Mouse (Mus musculus): ENCODE data around the gene Ift43. TPM values are rescaled to one million over a fixed set of nuclear protein-coding genes. Genes with fewer than 3 reads are reported as not detected.
A peak's percentile ranks its signal among the peaks of the same experiment; 100 is the strongest.

Ift43 gene
- polyA plus RNA-seq, 1 experiment from 2014 or later: 80.2 TPM

DNA sequence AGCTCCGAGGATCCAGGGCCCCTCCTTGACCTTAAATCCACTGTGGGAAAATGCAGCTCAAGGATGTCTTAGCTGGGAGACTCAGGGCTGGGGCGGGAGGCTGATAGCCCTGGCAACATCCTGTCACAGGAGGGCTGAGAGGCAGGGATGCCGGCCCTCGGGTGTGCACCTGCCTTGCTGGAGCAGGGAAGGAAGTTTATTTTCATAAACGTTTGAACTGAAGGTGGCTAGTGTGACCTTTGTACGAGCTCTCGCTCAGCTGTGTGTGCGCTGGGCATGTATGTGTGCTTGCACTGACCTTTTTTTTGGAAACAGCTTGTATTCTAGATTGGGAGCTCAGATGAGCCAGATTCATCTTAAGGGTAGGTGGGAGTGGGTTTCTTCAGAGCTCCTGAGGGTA, 21.5 kb downstream of the Ift43 start:
- Histone ChIP-seq H3K9me3 (no peaks in the 10 kb centered on the region), H3K27me3 (no peaks in the 10 kb centered on the region), H3K36me3 (peaks cover 17% of the 10 kb centered on the region), H3K27ac (peak overlapping the region; percentile 51), H3K4me1 (replicated peaks) (peaks cover 23% of the 10 kb centered on the region), H3K4me3 (replicated peaks) (no peak overlapping the region), H3K4me2 (replicated peaks) (0 out of 2 replicates have a peak overlapping the region, but pooled peaks have one; percentile 13), H3K9ac (replicated peaks) (peak overlapping the region; percentile 29; the same call in 1 of the 2 replicates)
- no peak for ATAC-seq
- 31% methylated on average over 8 of the region's 8 CpGs for WGBS

DNA sequence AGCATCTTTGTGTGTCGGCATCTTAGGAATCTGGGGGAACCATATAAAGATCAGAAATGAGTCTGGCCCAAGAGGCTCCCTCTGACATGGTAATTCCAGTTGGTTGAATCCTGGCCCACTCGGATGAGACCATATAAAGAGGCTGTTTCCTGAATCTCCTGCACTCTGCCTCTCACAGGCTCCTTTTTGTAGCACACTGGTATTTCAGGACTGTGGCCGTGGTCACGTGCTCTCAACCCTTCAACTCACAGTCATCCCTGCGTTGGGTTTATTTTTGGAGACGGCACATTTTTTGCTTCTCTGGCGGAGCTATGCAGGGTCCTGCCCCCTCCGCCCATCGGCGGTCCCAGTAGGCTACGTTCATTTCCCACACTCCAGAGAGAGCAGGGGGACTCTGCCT, 22.0 kb downstream of the Ift43 start:
- no peak overlapping the region for H3K4me3 ChIP-seq (replicated peaks)
- no peak for ATAC-seq
- peaks cover 23% of the 10 kb centered on the region for H3K4me1 ChIP-seq (replicated peaks)
- 81% methylated on average over 11 of the region's 11 CpGs for WGBS
- no peaks in the 10 kb centered on the region for H3K27me3 ChIP-seq
- H3K9ac ChIP-seq (replicated peaks): no peak overlapping the region
- H3K4me2 ChIP-seq (replicated peaks): no peak overlapping the region
- no peaks in the 10 kb centered on the region for H3K9me3 ChIP-seq
- H3K36me3 ChIP-seq: peaks cover 19% of the 10 kb centered on the region
- no peak overlapping the region for H3K27ac ChIP-seq

DNA sequence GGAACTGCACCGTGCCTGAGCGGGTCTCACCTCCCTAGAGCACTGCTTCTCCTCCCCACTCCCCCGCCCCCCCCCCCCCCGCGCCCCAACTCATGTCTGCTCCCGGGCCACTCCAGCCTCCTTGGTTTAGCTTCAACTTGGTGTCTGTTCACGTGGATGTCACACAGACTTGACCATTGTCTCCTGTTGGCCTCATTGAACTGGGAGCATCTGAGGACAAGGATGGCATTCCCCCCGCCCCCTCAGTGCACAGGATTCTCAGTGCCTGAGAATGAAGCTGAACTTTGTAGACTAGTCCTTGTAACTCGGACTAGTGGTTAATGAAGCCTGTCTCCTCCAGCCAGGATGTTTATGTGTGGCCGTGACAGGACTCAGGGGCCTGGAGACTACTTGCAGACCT, 23.2 kb downstream of the Ift43 start:
- 81% methylated on average over 10 of the region's 10 CpGs for WGBS
- Histone ChIP-seq H3K4me2 (replicated peaks) (no peak overlapping the region), H3K4me3 (replicated peaks) (no peak overlapping the region), H3K9ac (replicated peaks) (no peak overlapping the region), H3K36me3 (peaks cover 16% of the 10 kb centered on the region), H3K27ac (no peak overlapping the region), H3K4me1 (replicated peaks) (peaks cover 23% of the 10 kb centered on the region), H3K27me3 (no peaks in the 10 kb centered on the region), H3K9me3 (no peaks in the 10 kb centered on the region)
- ATAC-seq: no peak

DNA sequence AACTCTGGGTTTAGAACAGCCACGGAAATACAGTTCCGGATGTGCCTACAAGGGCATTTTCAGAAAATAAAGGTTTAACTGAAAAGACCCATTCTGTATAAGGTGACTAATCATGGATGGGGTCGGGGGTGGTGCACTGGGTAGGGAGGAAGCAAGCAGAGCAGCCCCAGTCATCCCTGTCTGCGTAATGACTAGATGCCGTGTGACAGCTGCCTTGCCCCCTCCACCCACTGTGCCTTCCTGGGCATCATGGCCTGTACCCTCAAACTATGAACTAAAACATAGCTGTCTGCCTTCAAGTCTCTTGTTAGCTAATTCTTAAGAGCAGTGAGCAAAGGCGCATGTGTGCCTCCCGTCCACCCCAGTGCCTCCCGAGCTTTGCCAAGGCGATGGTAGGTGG, 23.7 kb downstream of the Ift43 start:
- 94% methylated on average over 9 of the region's 9 CpGs for WGBS
- Histone ChIP-seq H3K9ac (replicated peaks) (no peak overlapping the region), H3K4me2 (replicated peaks) (no peak overlapping the region), H3K27me3 (no peaks in the 10 kb centered on the region), H3K27ac (no peak overlapping the region), H3K4me1 (replicated peaks) (peaks cover 23% of the 10 kb centered on the region), H3K4me3 (replicated peaks) (no peak overlapping the region), H3K9me3 (no peaks in the 10 kb centered on the region), H3K36me3 (peaks cover 13% of the 10 kb centered on the region)
- no peak for ATAC-seq

DNA sequence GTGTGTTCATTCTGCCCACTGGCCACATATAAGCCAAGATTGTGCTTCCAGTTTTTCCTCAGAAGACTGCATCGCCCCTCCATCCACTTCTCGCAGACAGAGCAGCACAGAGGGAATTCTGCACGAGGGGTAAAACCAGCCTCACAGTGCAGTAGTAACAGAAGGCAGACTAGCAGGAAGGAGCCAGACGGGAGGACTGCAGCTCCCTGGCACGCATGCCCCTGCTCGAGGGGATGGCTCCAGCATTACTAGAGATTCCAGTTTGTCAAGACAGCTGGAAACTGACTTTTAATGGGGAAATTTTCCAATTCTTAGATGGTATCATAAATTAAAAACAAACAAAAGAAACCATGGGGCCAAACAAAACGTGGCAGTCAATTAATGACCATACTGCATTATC, 25.3 kb downstream of the Ift43 start:
- no peak overlapping the region for H3K27ac ChIP-seq

DNA sequence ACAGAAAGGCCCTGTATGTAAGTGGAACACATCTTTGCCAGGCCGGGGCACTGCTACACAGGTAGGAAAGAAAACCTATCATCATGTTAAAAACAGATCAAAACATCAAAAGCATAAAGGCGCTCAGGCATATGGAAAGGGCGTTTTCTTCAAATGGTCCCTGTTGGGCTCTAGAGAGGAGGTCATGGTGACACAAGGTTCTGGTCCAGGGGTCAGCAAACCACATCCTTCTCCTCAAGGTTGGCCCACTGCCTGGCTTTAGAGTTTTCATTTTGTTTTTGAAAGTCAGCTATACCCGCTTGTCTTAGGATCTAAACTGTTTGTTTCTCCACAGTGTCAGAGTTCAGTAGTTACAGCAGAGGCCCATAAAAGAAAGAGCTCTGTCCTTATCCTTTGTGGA, 27.2 kb downstream of the Ift43 start:
- no peak for ATAC-seq
- H3K4me2 ChIP-seq (replicated peaks): no peak overlapping the region
- H3K4me3 ChIP-seq (replicated peaks): no peak overlapping the region
- 89% methylated on average over 4 of the region's 4 CpGs for WGBS
- no peaks in the 10 kb centered on the region for H3K9me3 ChIP-seq
- peaks cover 29% of the 10 kb centered on the region for H3K36me3 ChIP-seq
- no peak overlapping the region for H3K27ac ChIP-seq
- 0 out of 2 replicates have a peak, but pooled peaks cover 2% of the 10 kb centered on the region for H3K4me1 ChIP-seq (replicated peaks)
- no peak overlapping the region for H3K9ac ChIP-seq (replicated peaks)
- H3K27me3 ChIP-seq: no peaks in the 10 kb centered on the region

More for the DNA sequence above, 25.3 kb downstream of the Ift43 start:
- Histone ChIP-seq H3K36me3 (peaks cover 25% of the 10 kb centered on the region), H3K4me2 (replicated peaks) (no peak overlapping the region), H3K4me3 (replicated peaks) (no peak overlapping the region), H3K9ac (replicated peaks) (no peak overlapping the region), H3K9me3 (no peaks in the 10 kb centered on the region), H3K4me1 (replicated peaks) (peaks cover 20% of the 10 kb centered on the region), H3K27me3 (no peaks in the 10 kb centered on the region)
- 86% methylated on average over 7 of the region's 7 CpGs for WGBS
- ATAC-seq: no peak

DNA sequence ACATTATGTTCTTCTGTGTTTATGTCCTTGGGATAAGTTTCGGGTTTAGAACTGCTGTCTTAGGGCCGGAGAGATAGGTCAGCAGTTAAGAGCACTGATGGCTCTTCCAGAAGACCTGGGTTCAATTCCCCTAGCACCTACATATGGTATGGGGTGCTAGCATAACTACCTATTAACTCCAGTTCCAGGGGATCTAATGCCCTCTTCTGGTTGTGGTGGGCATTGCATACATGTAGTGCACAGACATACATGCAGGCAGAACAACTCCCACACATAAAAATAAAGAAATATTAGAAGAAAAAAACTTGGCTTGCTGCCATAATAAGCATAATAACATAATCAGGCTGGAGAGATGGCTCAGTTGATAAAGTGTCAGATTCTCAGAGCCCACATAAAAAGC, 28.3 kb downstream of the Ift43 start:
- no peak overlapping the region for H3K4me2 ChIP-seq (replicated peaks)
- no peaks in the 10 kb centered on the region for H3K4me1 ChIP-seq (replicated peaks)
- no peaks in the 10 kb centered on the region for H3K27me3 ChIP-seq
- no peak overlapping the region for H3K9ac ChIP-seq (replicated peaks)
- H3K4me3 ChIP-seq (replicated peaks): no peak overlapping the region
- no peak for ATAC-seq
- H3K36me3 ChIP-seq: peaks cover 29% of the 10 kb centered on the region
- H3K9me3 ChIP-seq: no peaks in the 10 kb centered on the region
- 99% methylated on average over 2 of the region's 2 CpGs for WGBS
- H3K27ac ChIP-seq: no peak overlapping the region

DNA sequence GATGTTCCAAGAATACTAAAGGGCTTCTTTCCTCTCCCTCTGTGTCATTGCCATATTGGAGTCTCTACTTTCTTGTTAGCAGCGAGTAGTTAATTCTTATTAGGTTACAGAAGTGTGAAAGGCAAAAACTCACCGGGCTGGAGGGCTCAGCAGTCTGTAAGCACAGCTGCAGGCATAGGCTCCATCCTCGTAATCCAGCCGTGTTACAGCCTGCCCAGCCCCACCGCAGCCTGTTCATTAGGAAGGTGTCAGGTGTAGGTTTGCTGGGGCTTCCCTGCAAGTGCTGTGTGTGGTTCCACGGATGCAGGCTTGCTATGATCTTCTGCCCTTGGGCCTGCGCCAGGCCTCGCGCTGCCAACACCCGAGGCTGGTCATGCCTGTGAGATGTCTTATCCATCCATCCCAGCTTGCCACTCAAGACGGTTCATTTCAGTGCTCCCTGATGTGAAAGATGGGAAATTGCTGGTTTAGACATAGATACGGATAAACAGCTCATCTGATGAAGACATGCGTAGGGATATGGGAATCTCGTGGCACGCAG, 34.0 kb downstream of the Ift43 start:
- no peak for ATAC-seq
- Histone ChIP-seq H3K27ac (no peak overlapping the region), H3K4me3 (replicated peaks) (no peak overlapping the region), H3K4me2 (replicated peaks) (no peak overlapping the region), H3K9me3 (no peaks in the 10 kb centered on the region), H3K27me3 (no peaks in the 10 kb centered on the region), H3K4me1 (replicated peaks) (no peaks in the 10 kb centered on the region), H3K9ac (replicated peaks) (no peak overlapping the region), H3K36me3 (peaks cover 16% of the 10 kb centered on the region; the same call in 1 of the 2 replicates)
- 80% methylated on average over 15 of the region's 15 CpGs for WGBS

DNA sequence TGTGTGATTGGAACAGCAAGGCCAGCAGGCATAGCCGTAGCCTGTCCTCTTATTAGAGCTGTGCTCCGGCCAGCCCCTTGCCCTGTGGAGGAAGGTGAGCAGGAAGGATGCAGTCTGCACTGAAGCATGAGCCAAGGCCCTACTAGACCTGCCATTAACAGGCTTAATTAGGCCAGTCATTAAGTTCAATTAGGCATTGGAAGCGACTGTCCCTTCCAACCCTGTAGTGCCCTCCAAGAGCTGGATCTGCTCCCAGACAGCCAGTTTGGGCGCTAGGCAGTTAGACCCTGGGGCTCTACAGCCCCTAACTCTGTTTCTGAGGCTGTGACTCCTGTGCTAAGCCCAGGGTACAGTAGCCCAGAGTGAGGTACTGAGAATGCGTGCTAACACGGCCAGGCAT, 41.7 kb downstream of the Ift43 start:
- ATAC-seq: no peak
- H3K36me3 ChIP-seq: no peaks in the 10 kb centered on the region
- WGBS: 85% methylated on average over 6 of the region's 6 CpGs
- H3K4me2 ChIP-seq (replicated peaks): no peak overlapping the region
- no peaks in the 10 kb centered on the region for H3K27me3 ChIP-seq
- no peak overlapping the region for H3K27ac ChIP-seq
- no peaks in the 10 kb centered on the region; the same call in 1 of the 2 replicates for H3K4me1 ChIP-seq (replicated peaks)
- H3K9ac ChIP-seq (replicated peaks): no peak overlapping the region
- H3K4me3 ChIP-seq (replicated peaks): no peak overlapping the region
- H3K9me3 ChIP-seq: no peaks in the 10 kb centered on the region

DNA sequence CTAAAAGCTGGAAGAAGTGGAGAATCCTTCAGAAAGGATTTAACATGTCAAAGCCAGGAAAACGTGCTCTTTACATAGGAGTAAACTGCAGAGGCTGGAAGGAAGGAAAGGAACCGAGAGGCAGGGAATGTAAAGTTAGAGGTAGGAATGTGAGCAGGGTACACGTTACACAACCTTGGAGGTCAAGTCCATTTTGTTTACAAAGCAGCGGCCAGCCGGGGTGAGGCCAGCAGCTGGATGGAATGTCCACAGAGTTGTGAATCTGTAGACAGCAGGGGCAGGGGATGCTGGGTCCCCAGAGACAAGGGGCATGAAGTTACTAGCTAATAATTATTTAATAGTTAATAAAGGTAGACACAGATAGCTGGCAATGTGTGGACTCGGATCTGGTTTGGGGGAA, 45.8 kb downstream of the Ift43 start:
- H3K4me1 ChIP-seq (replicated peaks): no peaks in the 10 kb centered on the region; the same call in 1 of the 2 replicates
- no peaks in the 10 kb centered on the region for H3K9me3 ChIP-seq
- H3K36me3 ChIP-seq: no peaks in the 10 kb centered on the region
- ATAC-seq: no peak
- no peak overlapping the region for H3K27ac ChIP-seq
- H3K27me3 ChIP-seq: no peaks in the 10 kb centered on the region
- H3K4me3 ChIP-seq (replicated peaks): no peak overlapping the region
- no peak overlapping the region for H3K9ac ChIP-seq (replicated peaks)
- WGBS: 90% methylated on average over 6 of the region's 6 CpGs
- H3K4me2 ChIP-seq (replicated peaks): no peak overlapping the region

DNA sequence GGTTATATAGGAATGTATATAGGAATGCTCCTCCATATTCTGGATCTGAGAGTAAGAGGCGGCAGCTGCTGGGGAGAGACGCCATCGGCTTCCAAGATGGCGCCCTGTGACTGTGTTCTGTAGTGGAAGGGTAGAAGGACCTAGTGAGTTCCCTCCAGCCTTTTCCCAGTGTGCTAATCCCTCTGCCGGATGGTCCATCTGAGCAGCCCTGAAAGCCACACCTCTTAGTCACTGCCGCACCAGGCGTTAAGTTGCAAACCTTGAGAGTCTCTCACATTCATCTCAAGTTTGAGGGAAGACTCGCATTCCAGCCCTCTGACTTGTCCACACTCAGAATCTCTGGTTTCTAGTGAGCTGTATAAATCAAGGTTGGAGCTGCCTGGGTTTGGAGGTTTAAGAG, 46.7 kb downstream of the Ift43 start:
- Histone ChIP-seq H3K9ac (replicated peaks) (no peak overlapping the region), H3K36me3 (no peaks in the 10 kb centered on the region), H3K27me3 (no peaks in the 10 kb centered on the region), H3K4me2 (replicated peaks) (no peak overlapping the region), H3K9me3 (no peaks in the 10 kb centered on the region), H3K4me1 (replicated peaks) (no peaks in the 10 kb centered on the region; the same call in 1 of the 2 replicates), H3K4me3 (replicated peaks) (no peak overlapping the region), H3K27ac (no peak overlapping the region)
- WGBS: 89% methylated on average over 8 of the region's 8 CpGs
- no peak for ATAC-seq

DNA sequence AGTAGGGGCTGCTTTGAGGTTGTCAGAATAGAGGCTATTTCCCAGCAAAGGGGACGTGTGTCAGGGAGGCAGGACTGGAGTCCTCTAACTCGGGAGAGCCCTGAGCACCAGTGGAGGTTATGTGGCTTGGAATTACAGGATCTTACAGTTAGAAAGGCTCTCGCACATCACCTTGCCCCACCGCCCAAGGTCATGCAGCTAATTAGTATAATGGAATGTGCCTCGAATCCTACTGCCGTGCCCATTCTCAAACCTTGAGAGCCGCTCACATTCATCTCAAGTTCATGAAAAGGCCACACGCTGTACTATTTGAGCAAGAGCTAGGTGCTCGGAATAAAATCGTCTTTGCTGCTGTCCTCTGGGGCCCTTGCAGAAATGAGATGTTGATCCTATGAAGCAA, 47.4 kb downstream of the Ift43 start:
- Histone ChIP-seq H3K27me3 (no peaks in the 10 kb centered on the region), H3K4me2 (replicated peaks) (no peak overlapping the region), H3K36me3 (no peaks in the 10 kb centered on the region), H3K4me1 (replicated peaks) (no peaks in the 10 kb centered on the region), H3K9ac (replicated peaks) (no peak overlapping the region), H3K9me3 (no peaks in the 10 kb centered on the region), H3K27ac (no peak overlapping the region), H3K4me3 (replicated peaks) (no peak overlapping the region)
- 76% methylated on average over 10 of the region's 10 CpGs for WGBS
- ATAC-seq: no peak

DNA sequence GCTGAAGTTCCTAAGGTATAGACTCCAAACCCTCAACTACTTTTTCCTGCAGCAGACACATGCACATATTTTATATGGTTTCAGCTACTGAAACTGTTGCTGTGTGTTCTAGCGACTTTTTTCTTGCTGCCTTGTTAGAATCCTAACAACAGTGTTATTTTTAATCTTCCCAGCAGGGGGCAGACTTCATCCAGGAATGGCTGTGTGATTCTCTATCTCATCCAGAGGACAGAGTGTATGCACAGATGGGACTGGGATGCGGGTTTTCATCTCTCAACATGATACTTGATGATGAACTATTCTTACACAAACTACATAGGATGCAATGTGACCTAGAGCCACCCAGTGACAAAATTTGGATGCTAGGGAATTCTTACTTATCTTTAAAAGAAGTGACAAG, 50.5 kb downstream of the Ift43 start:
- no peak overlapping the region for H3K9ac ChIP-seq (replicated peaks)
- no peak overlapping the region for H3K4me3 ChIP-seq (replicated peaks)
- H3K9me3 ChIP-seq: 0 out of 2 replicates have a peak, but pooled peaks cover 2% of the 10 kb centered on the region
- no peak overlapping the region for H3K27ac ChIP-seq
- 0 out of 2 replicates have a peak, but pooled peaks cover 4% of the 10 kb centered on the region for H3K36me3 ChIP-seq
- no peaks in the 10 kb centered on the region for H3K27me3 ChIP-seq
- H3K4me2 ChIP-seq (replicated peaks): no peak overlapping the region
- peaks cover 8% of the 10 kb centered on the region; the same call in 1 of the 2 replicates for H3K4me1 ChIP-seq (replicated peaks)
- WGBS: 29% methylated on average over 2 of the region's 2 CpGs
- ATAC-seq: peak; percentile 81
